Mouse (Mus musculus) bone marrow, adult 2 months (tissue): Measurements from ENCODE around the gene Fancd2. TPM values are rescaled to one million over a fixed set of nuclear protein-coding genes. Genes with fewer than 3 reads are reported as not detected.

Experiments used
- H3K27ac ChIP-seq: fragments of 200-500 bp; 2 replicates; pipeline ENCODE4 v1.5.1; 2012; ENCODE audit warnings: low read depth, mild to moderate bottlenecking, control low read depth, inconsistent platforms, low read length; ENCODE audit not compliant: control insufficient read depth, poor library complexity, insufficient read depth
- H3K4me1 ChIP-seq: fragments of 200-500 bp; 2 replicates; pipeline ENCODE4 v1.6.1; 2011; ENCODE audit warnings: low read length; ENCODE audit not compliant: control insufficient read depth, insufficient read depth
- H3K4me3 ChIP-seq: fragments of 200-500 bp; replicated peaks from 2 replicates; pipeline ENCODE3; 2011; ENCODE audit warnings: mild to moderate bottlenecking, low read depth, low read length, control low read depth; ENCODE audit not compliant: control insufficient read depth
- CTCF ChIP-seq: fragments of 200-500 bp; IDR thresholded peaks from 2 replicates; pipeline ENCODE4 v1.5.1; 2011; ENCODE audit warnings: low read length, control low read depth; ENCODE audit not compliant: control insufficient read depth, insufficient read depth
- POLR2A ChIP-seq: fragments of 200-500 bp; IDR thresholded peaks from 2 replicates; pipeline ENCODE4 v1.6.1; 2011; ENCODE audit warnings: low read depth, mild to moderate bottlenecking, control low read depth, low read length, borderline replicate concordance; ENCODE audit not compliant: control insufficient read depth
- WGBS: fragments of 180-500 bp; shearing (Covaris S2); methylation state at CpG from one replicate; pipeline ENCODE4 v1.1.7; 2018; 5-methylcytosine and 5-hydroxymethylcytosine counted together
- polyA plus RNA-seq: library from polyadenylated mRNA; stranded (reverse); fragments of >200 nt; gene quantifications from 2 replicates; pipeline ENCODE4 v1.2.4, GENCODE M21; 2011; ENCODE audit warnings: low replicate concordance; ENCODE audit not compliant: missing spikeins, insufficient read depth, insufficient read length

Fancd2 gene
- polyA plus RNA-seq, 1 experiment = 11.0 TPM

DNA sequence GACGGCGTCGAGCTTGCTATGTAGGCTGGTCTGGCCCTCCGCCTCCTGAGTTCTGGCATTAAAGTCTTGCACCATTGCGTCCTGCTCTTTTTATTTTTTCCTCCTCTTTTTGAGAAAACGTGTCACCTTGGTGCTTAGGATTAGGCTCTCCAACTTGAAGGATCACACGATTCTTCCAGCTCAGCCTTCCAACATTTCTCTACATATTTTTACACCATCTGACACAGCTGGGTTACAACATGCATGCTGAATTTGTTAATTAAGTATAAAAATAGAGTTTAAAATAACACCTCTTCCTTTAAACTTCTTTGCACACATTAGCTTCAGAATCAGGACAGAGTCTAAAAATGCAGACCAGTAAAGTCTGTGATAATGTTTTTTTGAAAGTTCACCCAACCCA is 77.8 kb downstream of the Fancd2 start:
- peaks cover 1% of the 10 kb centered on the region; the same call in 1 of the 2 replicates for H3K4me1 ChIP-seq
- no peak for TF ChIP-seq POLR2A
- TF ChIP-seq CTCF = no peak
- H3K27ac ChIP-seq = no peak overlapping the region
- no peak overlapping the region for H3K4me3 ChIP-seq
- 82% methylated on average over 7 of the region's 7 CpGs for WGBS

DNA sequence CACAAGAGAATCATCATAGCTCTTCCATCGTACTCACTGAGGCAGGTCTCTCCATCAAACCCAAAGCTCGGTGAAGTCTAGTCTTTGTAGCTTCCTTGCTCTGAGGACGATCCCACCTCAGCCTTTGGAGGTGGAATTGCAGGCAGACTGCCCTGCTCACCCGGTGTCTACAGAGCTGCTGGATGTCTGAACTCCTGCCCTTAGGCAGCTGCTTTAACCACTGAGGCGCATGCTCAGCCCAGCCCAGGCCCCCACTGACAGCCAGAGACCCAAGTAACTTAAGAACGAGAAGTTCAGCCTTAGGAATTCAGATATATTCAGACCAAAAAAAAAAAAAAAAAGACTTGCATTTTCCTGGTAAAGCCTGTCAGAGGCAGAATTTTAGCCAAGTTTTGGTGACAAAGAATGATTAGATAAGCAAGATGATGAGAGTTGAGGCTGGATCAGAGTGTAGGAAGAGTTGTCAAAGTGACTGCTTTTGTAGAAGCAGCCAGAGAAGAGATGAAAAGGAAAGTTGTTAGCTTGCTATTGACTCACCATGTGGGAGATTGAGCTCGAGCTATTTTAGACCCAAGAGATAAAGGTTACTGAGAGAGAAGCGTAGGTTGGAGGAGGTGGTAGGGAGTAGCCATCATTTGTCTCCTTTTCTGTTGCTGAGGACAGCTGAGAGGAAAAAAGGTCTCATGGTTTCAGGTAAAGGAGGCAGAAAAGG is 80.9 kb downstream of the Fancd2 start:
- TF ChIP-seq POLR2A (no peak), CTCF (no peak)
- 84% methylated on average over 8 of the region's 8 CpGs for WGBS
- H3K4me1 ChIP-seq = no peaks in the 10 kb centered on the region
- no peak overlapping the region for H3K4me3 ChIP-seq
- no peak overlapping the region for H3K27ac ChIP-seq

DNA sequence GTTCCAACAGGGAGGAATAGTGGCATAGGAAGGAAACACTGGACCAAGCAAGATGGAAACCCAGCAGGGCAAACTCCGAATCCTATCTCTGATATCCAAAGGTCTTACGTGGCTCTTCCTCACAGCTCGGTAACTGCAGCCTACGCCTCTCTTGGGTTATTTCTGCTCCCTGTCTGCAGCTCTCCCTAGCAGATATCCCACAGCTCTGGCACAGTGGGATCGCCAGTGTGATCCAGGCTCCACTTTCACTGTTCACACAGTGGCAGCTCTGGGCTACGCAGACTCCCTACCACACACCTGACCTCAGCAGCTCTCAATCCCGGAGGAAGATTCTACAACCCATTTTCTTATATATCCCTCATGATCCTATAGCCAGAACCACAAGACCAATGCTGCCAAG is 82.7 kb downstream of the Fancd2 start:
- H3K27ac ChIP-seq = no peak overlapping the region
- TF ChIP-seq POLR2A = no peak
- TF ChIP-seq CTCF = no peak
- no peaks in the 10 kb centered on the region for H3K4me1 ChIP-seq
- WGBS = 92% methylated on average over 7 of the region's 7 CpGs
- no peak overlapping the region for H3K4me3 ChIP-seq

DNA sequence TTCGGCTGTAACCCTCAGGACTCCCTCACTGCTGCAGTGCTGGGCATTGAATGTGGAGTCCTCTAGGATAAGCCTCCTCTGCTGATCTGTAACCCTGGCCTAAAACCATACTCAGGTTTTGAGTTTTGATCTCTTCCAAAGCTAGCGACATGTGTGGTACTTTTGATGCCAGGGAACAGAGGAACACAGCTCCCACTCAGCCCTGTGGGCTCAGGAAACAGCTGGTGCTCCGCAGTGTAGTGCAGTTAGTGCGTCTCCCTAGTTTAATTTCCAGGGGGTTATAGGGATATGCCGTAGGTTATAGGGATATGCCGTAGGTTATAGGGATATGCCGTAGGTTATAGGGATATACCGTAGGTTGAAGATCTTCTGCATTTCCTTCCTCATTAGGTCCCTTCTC is 83.5 kb downstream of the Fancd2 start:
- WGBS = 89% methylated on average over 8 of the region's 8 CpGs
- no peaks in the 10 kb centered on the region for H3K4me1 ChIP-seq
- no peak for TF ChIP-seq POLR2A
- TF ChIP-seq CTCF = no peak
- H3K27ac ChIP-seq = no peak overlapping the region
- no peak overlapping the region for H3K4me3 ChIP-seq

DNA sequence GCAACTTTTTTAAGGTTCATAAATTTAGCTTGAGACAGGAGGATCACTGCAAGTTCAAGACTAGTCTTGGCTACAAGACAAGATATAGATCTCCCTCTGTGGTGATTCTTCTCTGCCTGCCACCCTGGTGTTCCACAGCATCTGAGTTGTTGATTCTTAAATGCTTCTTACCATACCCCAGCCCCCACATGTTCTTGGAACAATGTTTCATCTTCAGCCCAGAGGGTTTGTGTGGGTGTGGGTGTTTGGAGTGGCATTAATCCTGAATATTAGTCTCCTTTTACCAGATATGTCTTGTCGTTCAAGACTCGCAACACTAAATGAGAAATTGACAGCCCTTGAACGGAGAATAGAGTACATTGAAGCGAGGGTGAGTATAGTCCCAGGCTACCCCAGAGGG is 84.0 kb downstream of the Fancd2 start:
- H3K4me3 ChIP-seq = no peak overlapping the region
- WGBS = 91% methylated on average over 4 of the region's 4 CpGs
- H3K27ac ChIP-seq = no peak overlapping the region
- TF ChIP-seq POLR2A (no peak), CTCF (no peak)
- no peaks in the 10 kb centered on the region for H3K4me1 ChIP-seq

DNA sequence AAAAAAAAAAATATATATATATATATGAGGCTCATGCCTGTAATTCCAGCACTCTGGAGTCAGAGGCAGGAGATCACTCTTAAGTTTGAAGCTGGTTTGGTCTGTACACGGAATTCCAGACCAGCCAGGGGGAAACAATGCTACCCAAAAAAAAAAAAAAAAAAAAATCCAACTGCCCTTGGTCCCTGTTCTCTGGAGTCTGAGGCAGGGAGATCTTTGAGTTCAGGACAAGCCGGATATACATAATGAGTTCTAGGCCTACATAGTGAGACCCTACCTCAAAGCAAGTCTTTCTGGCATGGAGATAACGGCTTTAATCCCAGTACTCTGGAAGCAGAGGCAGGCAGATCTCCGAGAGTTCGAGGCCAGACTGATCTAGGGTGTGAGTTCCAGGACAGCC is 91.9 kb downstream of the Fancd2 start:
- peak overlapping the region; percentile 81 for H3K4me3 ChIP-seq
- no peak overlapping the region; the same call in 1 of the 2 replicates for H3K27ac ChIP-seq
- WGBS = 38% methylated on average over 5 of the region's 5 CpGs
- TF ChIP-seq CTCF (no peak), POLR2A (no peak)
- no peaks in the 10 kb centered on the region; the same call in 1 of the 2 replicates for H3K4me1 ChIP-seq

DNA sequence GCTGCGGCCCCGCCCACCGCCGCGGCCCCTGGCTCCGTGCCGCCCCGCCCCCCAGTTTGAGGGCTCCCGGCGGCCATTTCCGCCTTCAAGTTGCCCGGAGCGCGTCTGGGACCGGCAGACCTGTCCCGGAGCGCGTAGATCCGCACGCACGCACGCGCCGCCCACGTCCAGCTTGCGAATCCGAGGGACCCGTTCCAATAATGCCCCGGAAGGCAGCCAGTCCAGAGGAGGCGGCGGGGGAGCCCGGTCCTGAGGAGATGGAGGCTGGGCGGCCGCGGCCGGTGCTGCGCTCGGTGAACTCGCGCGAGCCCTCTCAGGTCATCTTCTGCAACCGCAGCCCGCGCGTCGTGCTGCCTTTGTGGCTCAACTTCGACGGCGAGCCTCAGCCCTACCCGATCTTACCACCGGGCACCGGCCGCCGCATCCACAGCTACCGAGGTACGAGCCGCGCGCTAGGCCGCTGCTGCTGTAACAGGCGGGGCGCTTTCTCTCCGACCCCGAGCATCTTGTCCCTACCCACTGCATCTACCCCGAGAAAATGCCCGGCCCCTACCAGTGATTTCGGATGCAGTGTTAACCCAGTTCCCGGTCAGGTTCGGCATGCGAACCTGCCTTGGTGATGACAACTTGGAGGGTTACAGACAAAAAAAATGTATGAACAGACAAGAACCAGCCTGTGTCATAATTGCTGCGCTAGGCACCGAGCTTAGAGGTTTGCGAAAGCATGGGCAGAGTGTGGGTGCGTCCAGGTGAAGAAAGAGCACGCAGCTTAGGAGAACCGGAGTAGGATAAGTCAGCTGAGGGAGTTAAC is 92.7 kb downstream of the Fancd2 start, which contains the start of gene Vhl:
Gene Vhl (plus strand): TSS at position 19 of the 811 bp plus-strand sequence.
- H3K27ac ChIP-seq = peak within 1 kb of the TSS; percentile 94
- peak; percentile 73; the same call in 1 of the 2 replicates for TF ChIP-seq POLR2A
- no peak for TF ChIP-seq CTCF
- H3K4me1 ChIP-seq = no peaks in the 10 kb centered on the region; the same call in 1 of the 2 replicates
- 1% methylated on average over 76 of the region's 76 CpGs for WGBS
- peak within 1 kb of the TSS; percentile 81 for H3K4me3 ChIP-seq

DNA sequence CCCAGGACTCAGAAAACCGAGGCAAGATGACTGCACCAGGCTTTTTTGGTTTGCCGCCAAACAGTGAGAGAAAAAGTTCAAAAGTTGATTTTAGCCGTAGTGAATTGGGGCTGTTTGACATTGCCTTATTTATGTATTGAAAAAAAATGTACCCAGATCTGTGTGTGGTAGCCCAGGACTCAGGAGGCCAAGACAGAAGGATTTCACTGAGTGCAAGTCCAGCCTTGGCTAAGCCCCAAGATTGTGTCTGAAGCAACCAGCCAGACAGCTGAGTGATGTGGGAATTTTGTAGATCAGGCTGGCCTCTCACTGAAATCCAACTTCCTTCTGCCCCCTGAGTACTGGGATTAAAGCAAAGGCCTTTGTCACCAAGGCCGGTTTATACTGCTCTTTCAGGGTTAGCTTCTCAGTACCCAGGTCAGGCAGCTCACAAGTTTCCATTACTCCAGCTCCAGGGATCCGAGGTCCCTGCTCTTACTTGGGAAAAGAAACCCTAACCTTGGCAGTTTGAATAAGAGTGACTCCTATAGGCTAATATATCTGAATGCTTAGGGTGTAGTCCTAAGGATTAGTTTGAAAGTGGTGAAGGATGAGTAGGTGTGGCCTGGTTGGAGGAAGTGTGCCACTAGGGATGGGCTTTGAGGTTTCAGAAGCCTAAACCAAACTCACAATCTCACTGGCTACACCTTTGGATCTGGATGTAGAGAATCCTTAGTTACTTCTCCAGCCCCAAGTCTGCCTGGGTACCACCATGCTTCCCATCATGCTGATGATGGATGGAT is 93.7 kb downstream of the Fancd2 start:
- no peak for TF ChIP-seq POLR2A
- TF ChIP-seq CTCF = no peak
- H3K27ac ChIP-seq = no peak overlapping the region
- WGBS = 63% methylated on average over 5 of the region's 5 CpGs
- no peaks in the 10 kb centered on the region; the same call in 1 of the 2 replicates for H3K4me1 ChIP-seq
- H3K4me3 ChIP-seq = no peak overlapping the region
